Mouse (Mus musculus) midbrain, postnatal 0 days (tissue): ENCODE measurements at regions not wholly inside any gene's neighbourhood (a gene's known extent, or its start where the extent isn't known, plus 50 kb on each side); places are given as distances from the start of the nearest gene placed in this dataset.

Experiments
- ATAC-seq: fragments of 200-750 bp; cut with Nextera tagmentation; 2 replicates; pipeline ENCODE4 v1.8.0; 2017; ENCODE audit warnings: moderate number of reproducible peaks, mild to moderate bottlenecking, moderate TSS enrichment, moderate library complexity; ENCODE audit not compliant: low FRiP score
- DNase-seq: peaks from one replicate; pipeline ENCODE4 v3.0.0-alpha.2; 2015; ENCODE audit warnings: low spot score
- H3K27ac ChIP-seq: fragments of 300-500 bp; sonication (generic); 2 replicates; pipeline ENCODE4 v1.5.1; 2014; ENCODE audit warnings: low read depth, mild to moderate bottlenecking, low read length, mixed read lengths
- H3K27me3 ChIP-seq: fragments of 300-500 bp; sonication (generic); 2 replicates; pipeline ENCODE4 v1.6.1; 2014; ENCODE audit warnings: low read length, control low read depth, mixed read lengths; ENCODE audit not compliant: insufficient read depth
- H3K36me3 ChIP-seq: fragments of 300-500 bp; sonication (generic); 2 replicates; pipeline ENCODE4 v1.6.1; 2014; ENCODE audit warnings: low read length, control low read depth, mixed read lengths; ENCODE audit not compliant: insufficient read depth
- H3K4me1 ChIP-seq: fragments of 300-500 bp; sonication (generic); 2 replicates; pipeline ENCODE4 v1.6.1; 2014; ENCODE audit warnings: mild to moderate bottlenecking, control low read depth, antibody characterized with exemption, low read length, mixed read lengths; ENCODE audit not compliant: insufficient read depth
- H3K4me2 ChIP-seq: fragments of 300-500 bp; sonication (generic); 2 replicates; pipeline ENCODE4 v1.6.1; 2014; ENCODE audit warnings: low read depth, mild to moderate bottlenecking, low read length, mixed read lengths; ENCODE audit not compliant: poor library complexity, severe bottlenecking
- H3K4me3 ChIP-seq: fragments of 300-500 bp; sonication (generic); 2 replicates; pipeline ENCODE4 v1.5.1; 2014; ENCODE audit warnings: low read depth, mild to moderate bottlenecking, low read length, moderate library complexity
- H3K9ac ChIP-seq: fragments of 300-500 bp; sonication (generic); replicated peaks from 2 replicates; pipeline ENCODE4 v1.6.1; 2014; ENCODE audit warnings: mild to moderate bottlenecking, low read length, moderate library complexity, mixed read lengths; ENCODE audit not compliant: poor library complexity, severe bottlenecking
- H3K9me3 ChIP-seq: fragments of 300-500 bp; sonication (generic); 2 replicates; pipeline ENCODE4 v1.6.1; 2016; ENCODE audit warnings: low read length, control low read depth
- CTCF ChIP-seq: IDR thresholded peaks from 2 replicates; pipeline ENCODE4 v1.5.1; 2016; ENCODE audit warnings: antibody characterized with exemption, mild to moderate bottlenecking
- WGBS: fragments of 180-500 bp; shearing (Covaris S2); extraction: QIAGEN DNeasy Blood & Tissue Kit; methylation state at CpG from one replicate; pipeline ENCODE4 v1.1.7; 2014; 5-methylcytosine and 5-hydroxymethylcytosine counted together

DNA sequence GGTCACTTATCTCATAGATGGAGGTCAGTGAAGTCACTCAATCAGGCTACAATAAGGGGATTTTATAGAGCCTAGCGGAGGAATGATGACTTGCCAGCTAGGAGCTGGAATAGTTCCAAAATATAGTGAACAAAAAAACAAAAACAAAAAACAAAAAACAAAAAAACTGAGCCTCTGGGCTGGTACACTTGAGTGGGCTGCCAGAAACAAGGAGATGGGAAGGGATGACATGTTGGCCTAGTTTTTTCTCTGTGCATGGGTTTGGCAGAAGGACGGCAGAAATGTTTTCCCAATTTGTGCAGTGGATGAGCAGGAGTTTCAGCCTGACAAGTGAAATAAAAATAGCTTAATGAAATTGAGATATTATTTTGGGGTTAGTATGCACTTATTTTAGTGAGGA is 57.6 kb upstream of the Manea start:
- peak; percentile 11 for DNase-seq
- Histone ChIP-seq H3K9ac (no peak overlapping the region), H3K9me3 (no peaks in the 10 kb centered on the region), H3K4me2 (no peak overlapping the region), H3K4me1 (no peaks in the 10 kb centered on the region), H3K36me3 (no peaks in the 10 kb centered on the region), H3K27me3 (no peaks in the 10 kb centered on the region), H3K4me3 (no peak overlapping the region), H3K27ac (no peak overlapping the region)
- WGBS, result 58% methylated on average over 2 of the region's 2 CpGs
- no peak; the same call in 1 of the 2 replicates for ATAC-seq
- TF ChIP-seq CTCF, result no peak

DNA sequence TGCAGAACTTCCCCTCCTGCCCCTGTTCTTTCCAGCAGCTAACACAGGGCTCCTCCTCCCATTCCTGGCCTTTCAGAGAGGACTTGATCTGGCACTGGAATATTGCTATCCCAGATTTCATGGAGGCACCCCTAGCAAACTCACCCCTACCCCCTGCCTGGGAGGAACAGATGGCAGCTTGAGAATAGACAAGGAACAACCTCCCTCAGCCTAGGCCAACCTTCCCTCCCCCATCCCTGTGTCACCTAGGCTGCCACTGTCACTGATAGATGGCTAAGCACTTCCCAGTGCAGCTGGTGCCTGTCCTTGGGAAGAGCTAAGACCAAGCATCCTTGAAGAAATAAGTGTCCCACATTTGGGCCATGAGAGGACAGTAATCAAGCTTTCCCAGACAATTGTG is 55.5 kb upstream of the Manea start:
- H3K27ac ChIP-seq, result no peak overlapping the region
- no peaks in the 10 kb centered on the region for H3K9me3 ChIP-seq
- no peak for TF ChIP-seq CTCF
- peak; percentile 54 for DNase-seq
- H3K4me3 ChIP-seq, result no peak overlapping the region
- no peak overlapping the region for H3K9ac ChIP-seq
- no peaks in the 10 kb centered on the region for H3K4me1 ChIP-seq
- no peaks in the 10 kb centered on the region for H3K36me3 ChIP-seq
- no peak overlapping the region for H3K4me2 ChIP-seq
- ATAC-seq, result no peak; the same call in 1 of the 2 replicates
- no peaks in the 10 kb centered on the region for H3K27me3 ChIP-seq
